Mouse (Mus musculus): ENCODE data around the gene Piga.

DNA sequence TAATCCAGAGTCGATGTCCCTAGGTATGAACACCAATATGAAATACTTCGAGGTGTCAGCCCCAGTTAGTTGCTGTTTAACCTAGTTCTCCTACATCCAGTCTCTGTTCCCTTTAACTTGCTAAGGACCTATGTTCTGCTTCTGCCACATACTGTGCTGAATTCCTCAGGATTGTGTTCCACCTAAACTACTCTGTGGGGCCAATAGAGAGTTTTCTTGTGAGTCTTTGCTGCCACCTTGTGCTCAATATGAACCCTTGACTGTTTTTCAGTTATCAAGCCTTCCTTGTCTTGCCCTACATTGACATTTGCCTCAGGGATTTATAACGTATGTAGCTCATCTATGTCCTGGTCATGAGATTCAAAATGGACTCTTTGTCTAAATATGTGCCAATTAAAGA lies 21.1 kb upstream of the Piga start:
- no peak for TF ChIP-seq CTCF (IDR thresholded peaks at IDR 0.05; ENCODE audit: low read depth, low read length)
- TF ChIP-seq GATA1 (IDR thresholded peaks at IDR 0.05; ENCODE audit: borderline replicate concordance, low read length): no peak
